Mouse (Mus musculus) Patski (cell line): ENCODE data around the gene Ephb1. TPM values are rescaled to one million over a fixed set of nuclear protein-coding genes. Genes with fewer than 3 reads are reported as not detected.
A peak's percentile ranks its signal among the peaks of the same experiment; 100 is the strongest.

Source experiments
- ATAC-seq: fragments of 100-300 bp; one replicate; pipeline ENCODE4 v1.8.0; 2021
- CTCF ChIA-PET: fragments of 350-600 bp; sonication (Branson Sonifier 250); formaldehyde crosslinking; loops from one replicate; lab custom pipeline; 2022; ENCODE audit warnings: inconsistent platforms; lab: Charles Lee
- POLR2A ChIA-PET: fragments of 350-600 bp; sonication (Branson Sonifier 250); formaldehyde crosslinking; loops from one replicate; lab custom pipeline; 2022; ENCODE audit warnings: antibody characterized with exemption, inconsistent platforms; lab: Charles Lee
- DNase-seq: peaks from one replicate; pipeline ENCODE4 v3.0.0-alpha.2; 2011; ENCODE audit warnings: low read depth, low spot score
- H3K27me3 ChIP-seq: fragments of 371-371 bp; one replicate; pipeline ENCODE4 v1.5.1; 2021
- CTCF ChIP-seq: fragments of 100-300 bp; IDR thresholded peaks from one replicate; pipeline ENCODE4 v1.5.1; 2021
- in situ Hi-C: fragments of 300-500 bp; cut with MboI; formaldehyde crosslinking; loops from 3 replicates; pipeline ENCODE4 v1.11.1; 2018; ENCODE audit warnings: low pct_unique_long_range_greater_than_20kb, mixed read lengths
- polyA plus RNA-seq: library from polyadenylated mRNA; unstranded; gene quantifications from one replicate; pipeline ENCODE4 v1.2.3, GENCODE M21; 2021

Gene Ephb1
- polyA plus RNA-seq, 1 experiment from 2014 or later: 8.5 TPM

DNA sequence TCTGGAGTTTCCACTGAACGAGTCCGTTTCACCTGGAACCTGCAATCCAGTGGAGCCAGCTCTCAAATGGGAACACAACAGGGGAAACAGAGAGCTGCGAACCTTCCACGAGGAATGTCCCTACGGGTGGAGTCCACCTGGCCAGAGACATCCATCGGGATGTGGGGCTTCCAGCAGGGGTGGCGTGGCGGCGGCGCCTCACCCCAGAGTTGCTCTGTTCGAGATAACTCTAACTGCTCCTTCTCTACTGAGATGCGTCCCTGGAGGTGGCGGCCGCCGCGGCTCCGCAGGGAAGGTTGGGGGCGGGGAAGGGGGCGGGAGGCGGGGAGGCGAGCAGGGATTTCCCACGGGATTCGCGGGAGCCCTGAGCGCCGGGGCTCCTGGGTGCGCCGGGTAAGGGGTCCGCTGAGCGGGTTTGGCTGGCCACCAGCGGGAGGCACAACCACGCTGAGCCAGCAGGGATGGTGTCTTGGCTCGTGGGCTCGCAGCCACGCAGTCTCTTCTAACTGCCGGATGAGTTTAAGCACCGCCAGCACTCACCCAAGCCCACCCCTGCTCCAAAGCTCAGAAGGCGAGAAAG is 1.3 kb downstream of the Ephb1 start:
- CTCF ChIA-PET: interaction anchor here (1.2 to 2.3 kb wide), 3 partner anchors 10 to 663 kb away, joined by 5 to 18 read pairs (median 6); no protein-coding TSS in a partner anchor
- POLR2A ChIA-PET: interaction anchor here (0.6 to 1.5 kb wide), 4 partner anchors 12 to 724 kb away, joined by 3 read pairs; no protein-coding TSS in a partner anchor
- peaks cover 23% of the 10 kb centered on the region for H3K27me3 ChIP-seq
- in situ Hi-C loops: loop anchor here (5.0 to 25.0 kb wide), 4 partner anchors 161 to 1178 kb away; no protein-coding TSS in a partner anchor
- no peak for TF ChIP-seq CTCF
- DNase-seq (no peak), ATAC-seq (peak; percentile 9)

DNA sequence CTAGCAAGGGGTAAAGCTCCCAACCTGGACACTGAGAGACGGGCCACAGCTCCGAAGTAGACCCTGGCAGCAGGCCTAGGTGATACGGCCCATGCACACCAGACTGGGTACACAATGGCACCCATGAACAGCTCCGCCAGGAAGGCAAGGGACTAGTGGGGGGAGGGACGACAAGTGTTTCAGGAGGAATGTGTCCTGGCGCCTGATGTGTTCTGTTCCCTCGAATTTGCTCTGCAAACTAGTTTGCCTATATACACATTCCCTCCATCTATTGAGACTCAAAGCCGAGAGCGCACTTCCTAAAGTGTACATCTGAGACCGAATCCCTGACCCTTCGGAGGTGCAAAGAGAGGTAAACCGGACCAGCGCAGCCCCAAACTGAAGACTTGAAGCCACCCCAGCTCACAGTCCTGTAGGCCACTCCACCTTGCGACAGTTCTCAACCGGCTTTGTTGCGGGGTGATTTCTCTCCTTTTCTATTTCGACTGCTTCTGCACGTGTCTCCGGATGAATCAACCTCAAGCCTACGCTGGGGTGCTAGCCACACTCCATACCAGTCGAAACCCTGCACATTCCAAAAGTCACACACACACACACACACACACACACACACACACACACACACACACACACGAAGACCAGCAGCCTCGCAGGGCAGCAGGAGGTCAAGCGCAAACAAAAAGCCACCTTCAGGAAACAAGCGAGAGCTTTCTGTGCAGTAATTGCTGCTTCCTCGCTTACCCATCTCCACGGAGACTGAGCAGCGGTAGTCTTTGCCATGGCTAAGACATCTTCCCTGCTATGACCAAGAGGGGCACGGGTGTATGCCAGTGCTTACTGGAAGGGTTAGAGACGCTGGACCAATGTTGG is 2.1 kb downstream of the Ephb1 start:
- ChIA-PET CTCF (interaction anchor here (1.8 kb wide), 1 partner anchor 9 kb away, joined by 5 read pairs; no protein-coding TSS in a partner anchor), POLR2A (interaction anchor here (0.7 to 1.5 kb wide), 4 partner anchors 11 to 162 kb away, joined by 3 to 5 read pairs (median 3); no protein-coding TSS in a partner anchor)
- in situ Hi-C loops: loop anchor here (5.0 to 25.0 kb wide), 4 partner anchors 160 to 1178 kb away; no protein-coding TSS in a partner anchor

DNA sequence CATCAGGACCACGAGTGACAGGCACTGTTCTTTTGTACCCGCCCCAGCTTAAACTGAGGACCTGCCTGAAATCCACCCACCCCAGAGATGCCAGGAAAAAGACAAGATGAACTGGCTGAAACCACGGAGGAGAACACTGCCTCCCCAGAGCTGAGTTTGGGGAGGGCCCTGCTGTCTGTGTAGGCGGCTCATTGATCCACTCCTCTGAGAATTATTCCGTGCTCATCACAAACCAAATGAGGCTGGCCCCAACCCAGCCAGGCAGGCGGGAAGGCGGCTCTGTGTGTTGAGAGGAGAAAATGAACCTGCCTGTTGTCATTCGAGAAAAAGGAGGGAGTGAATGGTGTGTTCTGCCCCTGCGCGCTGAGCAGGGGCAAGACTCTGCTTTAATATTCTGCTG is 2.8 kb downstream of the Ephb1 start:
- DNase-seq (no peak), ATAC-seq (no peak)
- in situ Hi-C loops: loop anchor here (5.0 to 25.0 kb wide), 4 partner anchors 159 to 1177 kb away; no protein-coding TSS in a partner anchor
- H3K27me3 ChIP-seq: peaks cover 17% of the 10 kb centered on the region
- TF ChIP-seq CTCF: no peak
- CTCF ChIA-PET: interaction anchor here (1.8 kb wide), 1 partner anchor 9 kb away, joined by 5 read pairs; no protein-coding TSS in a partner anchor
- POLR2A ChIA-PET: no interaction called here

More for the DNA sequence above, 2.1 kb downstream of the Ephb1 start:
- DNase-seq (no peak), ATAC-seq (no peak)
- H3K27me3 ChIP-seq: peaks cover 19% of the 10 kb centered on the region
- no peak for TF ChIP-seq CTCF

DNA sequence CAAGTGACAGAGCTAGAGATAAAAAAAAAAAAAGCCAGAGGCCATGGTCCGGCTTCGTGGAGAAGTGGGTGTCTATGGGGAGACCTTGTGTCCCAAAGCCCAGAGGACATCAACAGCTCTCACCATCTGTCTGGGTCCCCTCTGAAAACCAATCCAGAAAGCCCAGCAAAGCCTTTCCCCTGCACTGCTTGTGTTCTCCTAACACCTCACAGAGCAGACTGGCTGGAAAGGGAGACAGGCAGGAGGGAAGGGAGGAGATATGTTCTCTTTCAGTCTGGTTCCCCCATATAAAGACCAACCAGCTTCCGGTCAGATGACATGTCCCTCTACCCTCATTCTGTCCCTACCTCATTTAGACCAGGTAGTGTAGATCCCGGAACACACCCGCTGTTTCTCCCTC is 3.3 kb downstream of the Ephb1 start:
- POLR2A ChIA-PET: no interaction called here
- TF ChIP-seq CTCF: no peak
- CTCF ChIA-PET: no interaction called here
- H3K27me3 ChIP-seq: peaks cover 17% of the 10 kb centered on the region
- in situ Hi-C loops: loop anchor here (5.0 to 25.0 kb wide), 4 partner anchors 159 to 1176 kb away; no protein-coding TSS in a partner anchor
- no peak for DNase-seq
- ATAC-seq: no peak

DNA sequence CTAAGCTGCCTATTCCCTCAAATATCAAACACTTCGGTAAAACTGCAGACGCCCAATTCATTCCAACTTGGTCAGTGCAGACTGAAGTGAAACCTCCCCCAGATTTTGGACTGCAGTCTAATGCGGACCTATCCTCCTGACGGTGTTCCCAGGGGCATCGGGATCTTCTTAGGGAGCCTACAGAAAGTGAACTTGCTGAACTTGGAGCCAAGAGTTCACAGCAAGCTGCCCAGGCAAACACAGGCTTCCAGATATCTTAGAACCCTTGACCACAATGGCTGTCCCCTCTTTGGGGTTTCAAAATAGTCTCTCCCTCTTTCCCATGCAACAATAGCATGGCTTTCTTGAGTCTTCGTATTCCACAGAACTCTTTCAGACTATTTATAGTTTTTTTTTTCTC is 3.8 kb downstream of the Ephb1 start:
- ATAC-seq: no peak
- peaks cover 17% of the 10 kb centered on the region for H3K27me3 ChIP-seq
- in situ Hi-C loops: loop anchor here (5.0 to 25.0 kb wide), 4 partner anchors 158 to 1176 kb away; no protein-coding TSS in a partner anchor
- no peak for TF ChIP-seq CTCF
- no peak for DNase-seq
- CTCF ChIA-PET: no interaction called here
- POLR2A ChIA-PET: no interaction called here

DNA sequence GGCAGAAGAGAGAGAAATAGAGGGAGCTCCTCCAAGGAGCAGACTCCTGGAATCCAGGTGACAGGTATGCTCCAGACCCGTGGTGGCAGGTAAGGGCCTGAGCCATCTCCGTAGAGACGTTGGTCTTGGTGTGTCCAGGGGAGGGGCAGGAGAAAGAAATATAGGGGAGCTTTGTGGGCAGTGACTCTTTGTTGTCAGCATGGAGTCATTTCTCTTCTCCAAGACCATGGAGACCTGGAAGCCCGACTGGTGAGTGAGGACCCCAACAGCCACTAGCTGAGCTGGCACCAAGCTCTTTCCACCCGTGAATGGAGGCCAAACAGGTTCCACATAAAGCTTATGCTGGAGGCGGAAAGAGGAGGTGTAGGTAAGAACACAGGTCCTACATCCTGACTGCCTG is 4.4 kb downstream of the Ephb1 start:
- no peak for ATAC-seq
- POLR2A ChIA-PET: no interaction called here
- CTCF ChIA-PET: no interaction called here
- no peak for TF ChIP-seq CTCF
- H3K27me3 ChIP-seq: peaks cover 17% of the 10 kb centered on the region
- no peak for DNase-seq
- in situ Hi-C loops: loop anchor here (5.0 to 25.0 kb wide), 4 partner anchors 158 to 1175 kb away; no protein-coding TSS in a partner anchor

DNA sequence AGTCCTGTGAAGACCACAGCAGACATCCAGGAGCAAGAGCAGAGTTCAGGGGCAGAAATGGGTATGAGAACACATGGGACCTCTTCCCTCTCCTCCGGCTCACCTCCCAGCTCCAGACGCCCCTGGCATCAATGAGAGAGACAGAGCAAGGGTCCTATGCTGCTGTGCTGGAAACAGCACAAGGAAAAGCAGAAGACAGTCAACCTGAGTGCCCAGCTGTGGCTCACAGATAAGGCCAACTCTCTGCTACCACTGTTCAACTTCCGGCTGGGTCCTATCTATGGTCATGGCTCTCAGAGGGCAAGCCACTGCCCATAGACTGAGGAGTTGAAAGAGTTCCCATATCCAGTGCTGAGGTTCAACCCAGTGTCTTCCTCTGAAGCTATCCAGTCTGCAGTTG is 7.7 kb downstream of the Ephb1 start:
- POLR2A ChIA-PET: no interaction called here
- H3K27me3 ChIP-seq: no peaks in the 10 kb centered on the region
- CTCF ChIA-PET: no interaction called here
- ATAC-seq: no peak
- no peak for TF ChIP-seq CTCF
- DNase-seq: no peak
- in situ Hi-C loops: no loop called here

DNA sequence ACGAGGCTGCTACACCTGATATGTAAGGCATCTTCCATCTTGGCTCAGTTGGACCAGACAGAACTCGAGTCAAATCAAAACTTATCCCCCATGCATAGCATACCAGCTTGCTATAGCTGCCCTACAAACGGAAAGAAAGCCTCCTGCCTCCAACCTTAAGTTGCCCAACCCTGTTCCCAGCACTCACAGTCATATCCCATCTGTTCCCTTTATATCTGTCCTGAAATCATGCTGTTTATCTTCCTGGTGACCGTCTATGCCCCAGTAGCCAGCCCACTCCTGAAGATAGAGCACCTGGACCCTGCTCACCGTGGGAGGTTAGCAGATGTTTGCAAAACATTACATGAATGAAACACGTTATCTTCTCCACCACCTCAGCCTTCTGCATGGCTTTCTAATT is 9.0 kb downstream of the Ephb1 start:
- H3K27me3 ChIP-seq: no peaks in the 10 kb centered on the region
- no peak for ATAC-seq
- ChIA-PET CTCF (interaction anchor here (1.1 kb wide), 1 partner anchor 10 kb away, joined by 3 read pairs; no protein-coding TSS in a partner anchor), POLR2A (no interaction called here)
- no peak for TF ChIP-seq CTCF
- no peak for DNase-seq
- in situ Hi-C loops: no loop called here

DNA sequence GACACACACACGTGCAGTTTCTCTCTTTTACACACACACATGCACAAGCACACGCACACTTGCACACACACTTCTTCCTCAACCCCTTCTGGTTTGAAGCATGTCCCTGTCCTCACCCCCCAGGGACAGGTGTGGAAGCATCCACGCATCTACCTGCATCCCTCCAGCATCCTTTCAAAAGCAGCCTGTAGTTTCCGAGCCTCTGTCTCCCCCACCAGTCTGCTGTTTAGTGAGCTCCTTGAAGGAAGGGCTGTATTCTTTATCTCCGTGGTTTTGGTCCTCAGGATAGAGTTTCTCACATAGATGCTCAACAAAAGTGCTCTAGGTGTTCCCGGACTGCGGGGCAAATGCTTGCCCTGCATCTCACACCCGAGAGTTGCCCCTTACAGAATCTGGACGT is 9.4 kb downstream of the Ephb1 start:
- TF ChIP-seq CTCF: no peak
- H3K27me3 ChIP-seq: no peaks in the 10 kb centered on the region

More for the DNA sequence above, 9.4 kb downstream of the Ephb1 start:
- DNase-seq: no peak
- in situ Hi-C loops: no loop called here
- ChIA-PET CTCF (no interaction called here), POLR2A (no interaction called here)
- ATAC-seq: no peak
